Mouse (Mus musculus): ENCODE measurements around the gene Nudt16l1.

DNA sequence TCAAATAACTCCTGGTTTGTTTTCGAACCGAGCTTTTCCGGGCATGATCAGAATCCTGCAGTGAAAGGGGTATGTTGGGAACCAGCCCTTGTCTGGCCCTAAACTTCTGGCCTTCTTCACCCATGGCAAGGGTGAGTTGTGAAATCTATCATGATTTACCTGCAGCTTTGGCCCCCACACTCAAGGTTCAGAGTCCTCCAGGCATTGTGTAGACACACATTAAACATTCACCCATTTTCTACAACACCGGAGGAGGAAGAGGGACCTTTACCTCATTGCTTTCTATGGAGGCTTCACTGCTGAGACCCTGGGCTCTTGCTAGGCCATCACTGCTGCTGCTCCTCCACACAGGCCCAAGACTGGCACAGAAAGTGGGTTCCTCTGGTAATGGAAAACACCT is 8.8 kb downstream of the Nudt16l1 start:
- TF ChIP-seq GATA1 (IDR thresholded peaks at IDR 0.05; ENCODE audit: borderline replicate concordance, low read length) (no peak), CTCF (IDR thresholded peaks at IDR 0.05; ENCODE audit: low read depth, low read length) (no peak), POLR2AphosphoS5 (IDR thresholded peaks at IDR 0.05; ENCODE audit: insufficient replicate concordance, low read depth, low read length) (no peak), TAL1 (conservative IDR thresholded peaks at IDR 0.05; ENCODE audit: low read depth, low read length) (no peak)

All from G1E (cell line).